Mouse (Mus musculus) CH12.LX (cell line): ENCODE data around the gene Rngtt. TPM values are rescaled to one million over a fixed set of nuclear protein-coding genes. Genes with fewer than 3 reads are reported as not detected.

Experiments used
- DNase-seq: peaks from one replicate; pipeline ENCODE4 v3.0.0-alpha.2; 2013; ENCODE audit errors: extremely low read depth
- H3K27ac ChIP-seq: 2 replicates; pipeline ENCODE4 v1.5.1; 2012; ENCODE audit warnings: low read depth, mild to moderate bottlenecking, control low read depth, moderate library complexity; ENCODE audit not compliant: insufficient read depth
- H3K27me3 ChIP-seq: replicated peaks from 2 replicates; pipeline ENCODE3; 2012; ENCODE audit warnings: inconsistent platforms
- H3K36me3 ChIP-seq, 2 experiments: replicated peaks in 1 of 2; 2 replicates each; pipeline versions ENCODE3 to v1.6.1; 2012; ENCODE audit warnings: inconsistent platforms in 1 of 2, low read length in 1 of 2, mild to moderate bottlenecking in 1 of 2, mixed read lengths in 1 of 2, moderate library complexity in 1 of 2; ENCODE audit not compliant: control insufficient read depth in 1 of 2, insufficient read depth in 1 of 2
- H3K4me1 ChIP-seq, 2 experiments: 2 replicates each; pipeline ENCODE4 v1.6.1; 2012; ENCODE audit warnings: inconsistent platforms in 1 of 2, moderate library complexity in 1 of 2; ENCODE audit not compliant: insufficient read depth in 2 of 2, control insufficient read depth in 1 of 2
- H3K4me2 ChIP-seq: 2 replicates; pipeline ENCODE4 v1.6.1; 2012; ENCODE audit warnings: low read depth, mild to moderate bottlenecking, control low read depth; ENCODE audit not compliant: poor library complexity, insufficient read depth, severe bottlenecking
- H3K4me3 ChIP-seq, 3 experiments: fragments of 150-350 bp in 1 of 3; sonication (generic) in 1 of 3; replicated peaks in 1 of 3; 2 replicates each; pipeline versions ENCODE3 to v1.5.1; 2011 to 2012; ENCODE audit warnings: low read depth in 2 of 3, low read length in 2 of 3, mild to moderate bottlenecking in 2 of 3, moderate library complexity in 2 of 3, control low read depth in 1 of 3, improper control_type of control experiment in 1 of 3, inconsistent platforms in 1 of 3, mixed read lengths in 1 of 3; ENCODE audit not compliant: poor library complexity in 1 of 3
- H3K79me2 ChIP-seq: replicated peaks from 2 replicates; pipeline ENCODE4 v1.6.1; 2012; ENCODE audit warnings: mild to moderate bottlenecking, moderate library complexity; ENCODE audit not compliant: control insufficient read depth, poor library complexity, insufficient read depth, severe bottlenecking; ENCODE audit errors: extremely low read depth
- H3K9ac ChIP-seq: 2 replicates; pipeline ENCODE4 v1.6.1; 2012; ENCODE audit warnings: low read depth, mild to moderate bottlenecking, control low read depth, moderate library complexity; ENCODE audit not compliant: insufficient read depth
- H3K9me3 ChIP-seq: replicated peaks from 2 replicates; pipeline ENCODE3; 2012; ENCODE audit warnings: low read length, inconsistent platforms, mixed read lengths
- BHLHE40 ChIP-seq: IDR thresholded peaks from 2 replicates; pipeline ENCODE4 v1.6.1; 2011; ENCODE audit warnings: mild to moderate bottlenecking, low read depth, low read length, improper control_type of control experiment
- CHD1 ChIP-seq: IDR thresholded peaks from 2 replicates; pipeline ENCODE4 v1.6.1; 2012; ENCODE audit warnings: low read depth, low read length, improper control_type of control experiment, inconsistent platforms
- CTCF ChIP-seq, 2 experiments: IDR thresholded peaks in 1 of 2; conservative IDR thresholded peaks in 1 of 2; 2 replicates each; pipeline ENCODE4 v1.5.1; 2011 to 2012; ENCODE audit warnings: low read depth in 2 of 2, low read length in 2 of 2, improper control_type of control experiment in 1 of 2, inconsistent platforms in 1 of 2, mild to moderate bottlenecking in 1 of 2, moderate library complexity in 1 of 2
- E2F4 ChIP-seq: IDR thresholded peaks from 2 replicates; pipeline ENCODE4 v1.6.1; 2011; ENCODE audit warnings: low read depth, low read length, improper control_type of control experiment; ENCODE audit not compliant: insufficient replicate concordance
- ETS1 ChIP-seq: conservative IDR thresholded peaks from 2 replicates; pipeline ENCODE4 v1.6.1; 2012; ENCODE audit warnings: low read depth, mild to moderate bottlenecking, inconsistent platforms, low read length, improper control_type of control experiment, moderate library complexity
- GABPA ChIP-seq: IDR thresholded peaks from 2 replicates; pipeline ENCODE4 v1.6.1; 2012; ENCODE audit warnings: low read depth, low read length, improper control_type of control experiment, inconsistent platforms; ENCODE audit not compliant: insufficient replicate concordance
- HCFC1 ChIP-seq: IDR thresholded peaks from 2 replicates; pipeline ENCODE4 v1.6.1; 2012; ENCODE audit warnings: low read depth, mild to moderate bottlenecking, inconsistent platforms, low read length, improper control_type of control experiment
- JUND ChIP-seq: conservative IDR thresholded peaks from 2 replicates; pipeline ENCODE4 v1.6.1; 2011; ENCODE audit warnings: low read depth, low read length, improper control_type of control experiment
- KAT2A ChIP-seq: IDR thresholded peaks from 2 replicates; pipeline ENCODE4 v1.6.1; 2012; ENCODE audit warnings: low read length, improper control_type of control experiment, inconsistent platforms; ENCODE audit not compliant: insufficient replicate concordance
- MAFK ChIP-seq: IDR thresholded peaks from 2 replicates; pipeline ENCODE4 v1.6.1; 2011; ENCODE audit warnings: low read length, improper control_type of control experiment; ENCODE audit not compliant: insufficient replicate concordance
- MAX ChIP-seq: IDR thresholded peaks from 2 replicates; pipeline ENCODE4 v1.6.1; 2011; ENCODE audit warnings: low read length, improper control_type of control experiment
- MAZ ChIP-seq: IDR thresholded peaks from 2 replicates; pipeline ENCODE4 v1.6.1; 2012; ENCODE audit warnings: low read depth, mild to moderate bottlenecking, inconsistent platforms, low read length, improper control_type of control experiment, moderate library complexity
- MEF2A ChIP-seq: IDR thresholded peaks from 2 replicates; pipeline ENCODE4 v1.6.1; 2014; ENCODE audit warnings: low read depth, mild to moderate bottlenecking, inconsistent platforms, low read length, improper control_type of control experiment, borderline replicate concordance
- MYC ChIP-seq: IDR thresholded peaks from 2 replicates; pipeline ENCODE4 v1.6.1; 2011; ENCODE audit warnings: low read depth, mild to moderate bottlenecking, improper control_type of control experiment, low read length
- RAD21 ChIP-seq: IDR thresholded peaks from 2 replicates; pipeline ENCODE4 v1.6.1; 2011; ENCODE audit warnings: low read depth, mild to moderate bottlenecking, low read length, improper control_type of control experiment, moderate library complexity
- RCOR1 ChIP-seq: conservative IDR thresholded peaks from 2 replicates; pipeline ENCODE4 v1.6.1; 2012; ENCODE audit warnings: low read depth, mild to moderate bottlenecking, inconsistent platforms, low read length, improper control_type of control experiment
- SIN3A ChIP-seq: IDR thresholded peaks from 2 replicates; pipeline ENCODE4 v1.6.1; 2012; ENCODE audit warnings: low read length, improper control_type of control experiment, inconsistent platforms
- SMC3 ChIP-seq: IDR thresholded peaks from 2 replicates; pipeline ENCODE4 v1.6.1; 2011; ENCODE audit warnings: low read depth, low read length, improper control_type of control experiment
- TBP ChIP-seq: conservative IDR thresholded peaks from 2 replicates; pipeline ENCODE4 v1.6.1; 2011; ENCODE audit warnings: low read depth, low read length, improper control_type of control experiment
- USF1 ChIP-seq: IDR thresholded peaks from 2 replicates; pipeline ENCODE4 v1.6.1; 2014; ENCODE audit warnings: low read depth, mild to moderate bottlenecking, inconsistent platforms, low read length, improper control_type of control experiment
- USF2 ChIP-seq: conservative IDR thresholded peaks from 2 replicates; pipeline ENCODE4 v1.6.1; 2011; ENCODE audit warnings: low read depth, low read length, improper control_type of control experiment
- ZC3H11A ChIP-seq: IDR thresholded peaks from 2 replicates; pipeline ENCODE4 v1.6.1; 2012; ENCODE audit warnings: low read depth, mild to moderate bottlenecking, inconsistent platforms, low read length, improper control_type of control experiment
- ZNF384 ChIP-seq: IDR thresholded peaks from 2 replicates; pipeline ENCODE4 v1.6.1; 2012; ENCODE audit warnings: low read depth, low read length, improper control_type of control experiment, inconsistent platforms
- dilution Hi-C: fragments of 300-500 bp; cut with MboI; formaldehyde crosslinking; loops from 2 replicates; pipeline ENCODE4 v1.14.3; 2020; ENCODE audit warnings: low sequenced_read_pairs; ENCODE audit not compliant: extremely low pct_unique_long_range_greater_than_20kb, extremely low pct_ligation_motif_present
- in situ Hi-C: fragments of 300-500 bp; cut with MboI; formaldehyde crosslinking; loops from 3 replicates; pipeline ENCODE4 v1.14.3; 2019; ENCODE audit warnings: low sequenced_read_pairs, low pct_ligation_motif_present, low pct_unique_long_range_greater_than_20kb, mixed read lengths
- polyA plus RNA-seq: library from polyadenylated mRNA; unstranded; fragments of >175 nt; gene quantifications from 2 replicates; pipeline ENCODE4 v1.2.1, GENCODE M21; 2012; ENCODE audit warnings: low read depth; ENCODE audit not compliant: insufficient read length
- total RNA-seq, 2 experiments: library from RNA; depleted of rRNA; stranded (reverse); fragments of 300-350 nt in 1 of 2; fragments of >200 nt in 1 of 2; gene quantifications; 2 replicates each; pipeline ENCODE4 v1.2.3; 2012 to 2014

The Rngtt gene
- total and polyA plus RNA-seq, 3 experiments, result 12.5 to 20.1 (median 16.9) TPM

- in situ Hi-C loops, result no loop called here
- dilution Hi-C loops, result no loop called here
- Histone ChIP-seq H3K9ac (no peak overlapping the region), H3K27ac (no peak overlapping the region), H3K9me3 (no peaks in the 10 kb centered on the region), H3K4me1 (no peaks in the 10 kb centered on the region), H3K4me2 (no peak overlapping the region), H3K27me3 (no peaks in the 10 kb centered on the region), H3K36me3 (no peaks in the 10 kb centered on the region), H3K4me3 (no peak overlapping the region), H3K79me2 (no peaks in the 10 kb centered on the region)
- DNase-seq, result no peak
- TF ChIP-seq ZNF384, result no peak
- no peak for TF ChIP-seq MAZ
- no peak for TF ChIP-seq KAT2A
- no peak for TF ChIP-seq MYC
- TF ChIP-seq SIN3A, result no peak
- TF ChIP-seq GABPA, result no peak
- TF ChIP-seq RAD21, result no peak
- TF ChIP-seq ETS1, result no peak
- no peak for TF ChIP-seq MAFK
- no peak for TF ChIP-seq SMC3
- TF ChIP-seq TBP, result no peak
- no peak for TF ChIP-seq RCOR1
- no peak for TF ChIP-seq MEF2A
- TF ChIP-seq ZC3H11A, result no peak
These were observed 216.6 kb downstream of the Rngtt start for GRCm38 (mm10) chr4:33526675-33527074.

GRCm38 (mm10) chr4:33532596-33532995 lies 222.5 kb downstream of the Rngtt start:
- dilution Hi-C loops, result no loop called here
- TF ChIP-seq MYC (no peak), GABPA (no peak), JUND (no peak), MEF2A (no peak), SIN3A (no peak), USF1 (no peak), CTCF (conservative IDR thresholded peaks at IDR 0.05 in 1 of 2, IDR thresholded peaks at IDR 0.05 in 1 of 2; ENCODE audit: low read depth in 2 of 2, low read length in 2 of 2) (no peak), HCFC1 (no peak), E2F4 (no peak), MAZ (no peak), CHD1 (no peak), USF2 (no peak), MAX (no peak), TBP (no peak), RAD21 (no peak), BHLHE40 (no peak), ZC3H11A (no peak)
- H3K4me1 ChIP-seq, result no peaks in the 10 kb centered on the region
- H3K9me3 ChIP-seq, result no peaks in the 10 kb centered on the region
- H3K27me3 ChIP-seq, result no peaks in the 10 kb centered on the region
- no peak overlapping the region for H3K27ac ChIP-seq
- no peak for DNase-seq
- no peak overlapping the region for H3K9ac ChIP-seq
- no peaks in the 10 kb centered on the region for H3K36me3 ChIP-seq
- in situ Hi-C loops, result no loop called here
- no peak overlapping the region for H3K4me2 ChIP-seq
- H3K4me3 ChIP-seq, result no peak overlapping the region
- H3K79me2 ChIP-seq, result no peaks in the 10 kb centered on the region
